Mouse (Mus musculus) liver, embryonic 16.5 days (tissue): ENCODE results near the gene Olfr56. TPM values are rescaled to one million over a fixed set of nuclear protein-coding genes. Genes with fewer than 3 reads are reported as not detected.
"Not testable (repeated sequence)": the region's sequence is repeated elsewhere in the genome, so short reads cannot be mapped to it uniquely, and the experiment has no call there.

Experiments
- ATAC-seq: fragments of 200-750 bp; cut with Nextera tagmentation; 2 replicates; pipeline ENCODE4 v1.8.0; 2017; ENCODE audit warnings: low read depth, mild to moderate bottlenecking, moderate number of reproducible peaks, moderate library complexity
- H3K27ac ChIP-seq: fragments of 300-500 bp; sonication (generic); 2 replicates; pipeline ENCODE4 v1.5.1; 2014; ENCODE audit warnings: mild to moderate bottlenecking, low read length
- H3K27me3 ChIP-seq: fragments of 300-500 bp; sonication (generic); 2 replicates; pipeline ENCODE4 v1.6.1; 2014; ENCODE audit warnings: low read depth, low read length, mixed read lengths; ENCODE audit not compliant: control insufficient read depth, insufficient read depth
- H3K36me3 ChIP-seq: fragments of 300-500 bp; sonication (generic); 2 replicates; pipeline ENCODE4 v1.6.1; 2014; ENCODE audit warnings: mild to moderate bottlenecking; ENCODE audit not compliant: control insufficient read depth, insufficient read depth
- H3K4me1 ChIP-seq: fragments of 300-500 bp; sonication (generic); 2 replicates; pipeline ENCODE4 v1.6.1; 2014; ENCODE audit warnings: low read depth, low read length, mixed read lengths; ENCODE audit not compliant: control insufficient read depth
- H3K4me2 ChIP-seq: fragments of 300-500 bp; sonication (generic); 2 replicates; pipeline ENCODE4 v1.6.1; 2014; ENCODE audit warnings: low read depth, low read length, mixed read lengths
- H3K4me3 ChIP-seq: fragments of 300-500 bp; sonication (generic); 2 replicates; pipeline ENCODE4 v1.5.1; 2014; ENCODE audit warnings: low read depth, mild to moderate bottlenecking, low read length
- H3K9ac ChIP-seq: fragments of 300-500 bp; sonication (generic); 2 replicates; pipeline ENCODE4 v1.6.1; 2014; ENCODE audit warnings: low read depth, low read length
- H3K9me3 ChIP-seq: fragments of 300-500 bp; sonication (generic); replicated peaks from 2 replicates; pipeline ENCODE4 v1.6.1; 2016; ENCODE audit warnings: low read length; ENCODE audit not compliant: control insufficient read depth
- WGBS: fragments of 180-500 bp; shearing (Covaris S2); extraction: QIAGEN DNeasy Blood & Tissue Kit; methylation state at CpG from one replicate; pipeline ENCODE4 v1.1.7; 2014; ENCODE audit not compliant: insufficient replicate concordance; 5-methylcytosine and 5-hydroxymethylcytosine counted together
- polyA plus RNA-seq: library from polyadenylated mRNA; unstranded; fragments of >200 nt; fragmentation: Nextera tagmentation; extraction: Ambion mirVana; gene quantifications from 2 replicates; pipeline ENCODE4 v1.2.1, GENCODE M21; 2015

Gene Olfr56
- polyA plus RNA-seq, 1 experiment from 2014 or later: 0.07 TPM

DNA sequence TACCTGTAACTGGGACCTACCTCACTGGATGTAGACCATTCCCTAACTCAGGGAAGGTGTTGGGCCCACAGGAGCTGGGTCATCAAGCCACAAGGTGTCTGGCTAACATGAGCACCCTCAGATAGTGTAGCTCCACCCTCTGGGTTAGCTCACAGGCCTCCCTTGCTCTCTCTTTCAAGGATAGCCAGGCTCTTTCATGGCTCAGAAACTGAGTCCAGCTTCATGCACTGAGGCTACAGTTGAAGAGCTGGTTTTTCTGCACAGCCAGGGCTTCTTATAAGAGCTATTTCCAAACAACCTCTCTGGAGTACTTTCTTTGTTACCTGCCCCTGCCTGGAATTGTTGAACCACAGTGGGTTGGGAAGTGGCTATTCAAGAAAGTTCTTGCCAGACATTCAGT, 33.4 kb downstream of the Olfr56 start:
- not testable (repeated sequence) for H3K36me3 ChIP-seq, H3K9ac ChIP-seq, H3K4me3 ChIP-seq, H3K9me3 ChIP-seq, H3K4me1 ChIP-seq, H3K27ac ChIP-seq, H3K4me2 ChIP-seq, H3K27me3 ChIP-seq, ATAC-seq

DNA sequence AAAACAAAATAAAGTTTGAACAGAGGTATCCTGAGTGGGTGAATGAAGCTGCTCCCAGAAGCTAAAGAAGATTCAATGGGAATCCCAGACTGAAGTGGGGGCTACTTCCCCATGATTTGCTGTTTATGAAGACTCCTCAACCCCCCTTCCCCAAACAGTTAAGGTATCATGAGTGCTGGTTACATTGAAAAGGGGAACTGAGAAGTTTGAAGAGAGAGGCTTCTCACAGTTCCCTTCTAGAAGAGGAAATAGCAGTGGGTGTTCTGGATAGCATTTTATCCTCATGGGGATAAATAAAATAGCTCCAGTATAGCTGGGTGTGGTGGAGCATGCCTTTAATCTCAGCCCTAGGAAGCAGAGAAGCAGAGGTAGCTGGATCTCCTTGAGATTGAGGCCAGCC, 71.4 kb downstream of the Olfr56 start:
- not testable (repeated sequence) for H3K4me1 ChIP-seq, H3K9me3 ChIP-seq, H3K36me3 ChIP-seq, H3K9ac ChIP-seq, H3K27me3 ChIP-seq, H3K4me3 ChIP-seq, H3K27ac ChIP-seq, H3K4me2 ChIP-seq
- 0 out of 2 replicates have a peak, but pooled peaks have one; percentile 27 for ATAC-seq

DNA sequence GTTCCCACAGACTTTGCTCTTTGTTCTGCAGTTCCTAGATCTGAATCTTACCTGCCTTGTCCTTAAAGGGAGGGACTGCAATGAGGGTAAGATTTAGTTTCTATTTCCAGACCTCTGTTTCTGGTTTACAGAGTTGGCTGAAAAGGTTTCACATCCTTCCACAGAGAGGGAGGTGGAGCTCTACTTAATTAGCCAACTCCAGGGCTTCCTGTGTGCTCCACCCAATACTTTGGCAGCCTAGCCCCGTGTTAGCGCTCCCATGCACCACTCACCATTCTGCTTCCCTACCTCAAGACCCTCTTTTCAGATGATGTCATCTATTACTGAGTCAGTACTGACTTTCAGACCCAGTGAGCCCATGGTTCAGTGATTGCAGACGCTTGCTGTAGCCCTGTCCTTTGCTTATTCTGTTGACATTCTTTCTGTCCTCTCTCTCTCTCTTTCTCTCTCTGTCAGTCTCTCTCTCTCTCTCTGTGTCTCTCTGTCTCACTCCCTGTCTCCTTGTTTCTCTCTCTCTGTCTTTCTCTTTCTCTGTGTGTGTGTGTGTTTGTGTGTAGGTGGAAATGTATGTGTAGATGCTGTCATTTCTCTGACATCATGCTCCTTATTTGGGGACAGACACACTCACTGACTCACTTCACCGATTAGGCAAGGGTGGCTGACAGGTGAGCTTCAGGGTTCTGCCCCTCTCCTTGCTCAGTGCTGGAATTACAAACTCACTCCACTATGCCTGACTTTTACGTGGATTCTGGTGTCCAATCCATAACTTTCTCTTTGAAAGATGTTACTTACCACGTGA, 72.6 kb downstream of the Olfr56 start, which contains the start of gene 9930111J21Rik2:
9930111J21Rik2 (minus strand) TSS at position 150 of the 799 bp plus-strand sequence.
- H3K9me3 ChIP-seq, H3K27me3 ChIP-seq, H3K4me1 ChIP-seq, H3K27ac ChIP-seq, H3K9ac ChIP-seq, H3K4me3 ChIP-seq, H3K36me3 ChIP-seq, H3K4me2 ChIP-seq: not testable (repeated sequence)
- 50% methylated on average over 1 of the region's 6 CpGs for WGBS
- peak; percentile 43; the same call in 1 of the 2 replicates for ATAC-seq

DNA sequence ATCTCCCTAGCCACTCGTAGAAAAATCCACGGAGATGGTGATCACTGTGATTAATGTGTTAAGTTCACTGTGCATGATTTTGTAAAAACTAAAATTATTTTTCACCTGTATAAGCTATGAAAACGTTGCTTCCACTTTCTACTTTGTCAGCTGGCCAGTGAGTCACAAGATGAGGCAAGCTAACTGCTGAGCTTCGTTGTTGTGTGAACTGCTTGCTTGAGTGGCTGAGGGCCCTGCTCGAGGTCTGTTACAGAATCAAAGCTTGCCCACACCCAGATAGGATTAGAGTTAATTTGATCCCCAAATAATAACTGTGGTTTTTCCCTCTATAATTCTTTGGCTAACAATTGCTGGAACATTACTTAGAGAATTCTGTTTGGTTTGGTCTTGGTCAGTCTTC, 73.2 kb downstream of the Olfr56 start:
- H3K9ac ChIP-seq, H3K4me2 ChIP-seq, H3K4me3 ChIP-seq, H3K27me3 ChIP-seq, H3K4me1 ChIP-seq, H3K36me3 ChIP-seq, ATAC-seq, H3K9me3 ChIP-seq, H3K27ac ChIP-seq: not testable (repeated sequence)
- WGBS: no CpG with 5 or more reads among the region's 5 CpGs

DNA sequence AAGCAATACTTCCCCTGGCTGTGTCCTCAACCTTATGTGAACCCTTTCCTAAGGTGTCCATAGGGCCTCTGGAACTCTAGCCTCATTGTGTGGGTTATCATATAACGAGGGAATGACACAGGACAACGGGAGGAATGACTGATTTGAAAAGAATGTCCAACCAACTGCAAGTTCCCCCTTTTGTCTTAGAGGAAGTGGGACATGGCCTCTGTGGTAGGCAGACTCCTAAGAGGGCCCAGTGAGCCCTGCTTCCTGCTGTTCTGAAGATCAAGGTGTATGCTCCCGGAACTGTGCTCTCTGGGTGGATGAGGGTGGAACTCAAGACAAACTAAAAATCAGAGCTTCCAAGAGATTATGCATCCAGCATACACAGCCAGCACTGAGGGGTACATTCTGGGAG, 81.4 kb downstream of the Olfr56 start:
- not testable (repeated sequence) for H3K36me3 ChIP-seq, H3K27me3 ChIP-seq, H3K4me1 ChIP-seq, H3K9me3 ChIP-seq, H3K4me2 ChIP-seq, ATAC-seq, H3K9ac ChIP-seq, H3K27ac ChIP-seq, H3K4me3 ChIP-seq
- 24% methylated on average over 2 of the region's 3 CpGs for WGBS

DNA sequence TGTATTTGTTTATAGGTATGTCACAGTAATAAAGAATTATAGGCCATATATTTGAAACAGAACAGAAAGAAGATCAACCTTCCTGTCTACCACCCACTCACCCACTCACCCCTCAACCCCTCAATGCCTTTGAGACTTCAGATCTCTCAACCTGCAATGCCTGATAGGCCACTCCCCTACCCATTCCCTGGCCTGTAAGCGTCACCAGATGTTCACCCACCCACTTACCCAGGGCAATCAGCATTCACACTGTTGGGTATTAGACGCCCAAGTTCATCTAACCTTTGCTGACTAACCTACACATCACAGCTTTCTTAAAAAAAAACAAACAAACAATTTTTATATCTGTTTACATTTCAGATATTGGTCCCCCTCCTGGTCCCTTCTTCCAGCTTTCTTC, 83.2 kb downstream of the Olfr56 start:
- not testable (repeated sequence) for H3K4me3 ChIP-seq, ATAC-seq, H3K9me3 ChIP-seq, H3K36me3 ChIP-seq, H3K4me1 ChIP-seq, H3K27me3 ChIP-seq, H3K27ac ChIP-seq, H3K4me2 ChIP-seq, H3K9ac ChIP-seq
- 23% methylated on average over 2 of the region's 2 CpGs for WGBS

DNA sequence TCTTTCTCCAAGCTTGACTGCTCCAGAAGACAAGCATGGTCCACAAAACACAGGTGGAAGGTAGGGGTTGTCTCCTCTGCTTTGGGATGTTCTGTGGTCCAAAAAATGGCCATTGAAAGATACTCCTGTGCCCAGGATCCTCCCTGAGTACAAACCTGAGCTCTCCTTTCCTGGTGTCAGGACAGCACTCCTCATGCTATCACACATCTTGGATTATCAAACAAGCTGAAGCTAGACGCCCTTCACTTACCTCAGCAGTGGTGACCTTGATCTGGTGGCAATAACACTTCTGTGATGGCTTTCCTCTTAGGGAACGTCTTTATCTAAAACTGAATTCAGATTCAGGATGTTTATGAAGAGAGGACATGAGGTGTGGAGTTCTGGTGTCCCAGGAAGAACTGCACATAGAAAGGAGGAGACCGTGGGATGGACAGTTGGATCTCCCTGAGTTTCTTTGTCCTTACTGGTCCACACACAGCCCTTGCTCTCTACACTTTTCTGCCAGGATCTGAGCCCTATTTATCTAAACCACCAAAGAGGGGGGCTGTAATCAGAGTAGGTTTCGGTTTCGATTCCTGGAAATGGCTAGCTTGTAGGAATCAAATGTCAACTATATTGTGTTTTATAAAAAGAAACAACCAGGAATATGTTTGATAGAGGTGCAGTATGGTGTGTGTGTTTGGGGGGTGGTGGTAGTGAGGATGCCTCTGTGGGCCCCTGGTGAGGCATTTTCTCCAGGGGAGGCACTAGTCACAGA, 85.2 kb downstream of the Olfr56 start, which contains the start of gene Tgtp2:
Tgtp2 (minus strand) TSS at position 494 of the 757 bp plus-strand sequence.
- not testable (repeated sequence) for ATAC-seq, H3K27me3 ChIP-seq, H3K4me1 ChIP-seq, H3K36me3 ChIP-seq, H3K4me2 ChIP-seq, H3K9me3 ChIP-seq, H3K27ac ChIP-seq, H3K9ac ChIP-seq, H3K4me3 ChIP-seq
- WGBS: 41% methylated on average over 5 of the region's 5 CpGs

DNA sequence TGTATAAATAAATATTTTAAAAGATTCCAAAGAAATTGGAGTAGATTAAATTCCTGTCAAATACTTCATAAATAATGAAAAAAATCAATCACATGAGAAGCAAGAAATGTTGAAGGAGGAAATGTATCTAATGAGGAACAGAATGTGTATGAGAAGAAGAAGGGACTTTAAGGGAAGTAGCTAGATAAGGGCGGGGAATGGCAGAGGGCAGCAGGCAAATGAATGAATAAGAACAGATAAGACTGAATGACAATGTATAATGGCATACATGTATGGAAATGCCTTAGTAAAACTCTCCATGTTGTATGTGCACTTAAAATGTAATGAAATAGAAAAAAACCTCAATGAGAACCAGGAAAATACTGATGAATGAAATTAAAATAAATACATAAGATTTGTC, 89.7 kb downstream of the Olfr56 start:
- H3K9me3 ChIP-seq: no peaks in the 10 kb centered on the region
- H3K36me3 ChIP-seq: no peaks in the 10 kb centered on the region
- no peak overlapping the region for H3K27ac ChIP-seq
- H3K4me1 ChIP-seq: no peaks in the 10 kb centered on the region
- ATAC-seq: no peak
- WGBS: 24% methylated on average over 1 of the region's 1 CpGs
- no peak overlapping the region for H3K9ac ChIP-seq
- no peak overlapping the region for H3K4me2 ChIP-seq
- no peaks in the 10 kb centered on the region for H3K27me3 ChIP-seq
- H3K4me3 ChIP-seq: no peak overlapping the region

DNA sequence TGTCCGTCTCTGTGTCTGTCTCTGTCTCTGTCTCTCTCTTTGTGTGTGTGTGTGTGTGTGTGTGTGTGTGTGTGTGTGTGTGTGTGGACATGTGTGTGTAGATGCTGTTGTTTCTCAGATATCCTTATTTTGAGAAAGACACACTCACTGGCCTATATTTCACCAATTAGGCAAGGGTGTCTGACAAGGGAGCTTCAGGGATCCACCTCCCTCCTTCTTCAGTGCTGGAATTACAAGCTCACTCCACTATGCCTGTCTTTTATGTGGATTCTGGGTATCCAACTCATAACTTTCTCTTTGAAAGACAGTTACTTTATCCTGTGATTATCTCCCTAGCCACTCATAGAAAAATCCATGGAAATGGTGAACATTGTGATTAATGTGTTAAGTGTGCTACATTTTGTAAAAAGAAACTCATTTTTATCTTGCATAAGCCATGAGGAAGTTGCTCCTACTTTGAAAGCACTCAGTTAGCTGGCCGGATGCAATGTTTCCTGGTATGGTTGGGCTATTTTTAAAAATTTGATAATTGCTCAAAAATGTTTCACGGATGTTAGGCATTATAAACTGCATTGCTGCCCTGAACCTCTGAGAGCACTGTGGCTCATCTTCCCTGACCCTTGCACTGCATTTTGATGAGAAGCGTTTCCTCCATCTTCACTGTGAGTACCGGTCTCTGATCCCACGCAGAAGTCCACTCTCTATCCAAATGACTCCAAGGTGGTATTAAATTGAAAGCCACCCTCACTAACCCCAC, 97.5 kb downstream of the Olfr56 start, which contains the start of gene Ifi47:
Ifi47 (plus strand) TSS at position 587 of the 757 bp plus-strand sequence.
- not testable (repeated sequence) for H3K4me3 ChIP-seq, H3K27me3 ChIP-seq, H3K36me3 ChIP-seq, H3K9ac ChIP-seq, H3K9me3 ChIP-seq, H3K4me1 ChIP-seq
- H3K4me2 ChIP-seq: peak within 1 kb of the TSS; percentile 20
- ATAC-seq: peak; percentile 27
- WGBS: 25% methylated on average over 6 of the region's 6 CpGs
- peak within 1 kb of the TSS; percentile 72 for H3K27ac ChIP-seq
